Mouse (Mus musculus) embryonic facial prominence, embryonic 12.5 days (tissue): Measurements from ENCODE around the gene Cadm3. TPM values are rescaled to one million over a fixed set of nuclear protein-coding genes. Genes with fewer than 3 reads are reported as not detected.
"Not testable (repeated sequence)": the region's sequence is repeated elsewhere in the genome, so short reads cannot be mapped to it uniquely, and the experiment has no call there.

Experiments
- ATAC-seq: fragments of 200-750 bp; cut with Nextera tagmentation; 2 replicates; pipeline ENCODE4 v1.8.0; 2017; ENCODE audit not compliant: insufficient number of reproducible peaks, insufficient read depth, low FRiP score, low TSS enrichment
- H3K27ac ChIP-seq: fragments of 300-500 bp; sonication (generic); 2 replicates; pipeline ENCODE4 v1.5.1; 2016; ENCODE audit warnings: mild to moderate bottlenecking
- H3K27me3 ChIP-seq: fragments of 300-500 bp; sonication (generic); 2 replicates; pipeline ENCODE4 v1.6.1; 2016; ENCODE audit warnings: mild to moderate bottlenecking, moderate library complexity
- H3K36me3 ChIP-seq: fragments of 300-500 bp; sonication (generic); 2 replicates; pipeline ENCODE4 v1.6.1; 2016; ENCODE audit warnings: mild to moderate bottlenecking
- H3K4me1 ChIP-seq: fragments of 300-500 bp; sonication (generic); 2 replicates; pipeline ENCODE4 v1.6.1; 2016
- H3K4me2 ChIP-seq: fragments of 300-500 bp; sonication (generic); replicated peaks from 2 replicates; pipeline ENCODE4 v1.6.1; 2016; ENCODE audit warnings: mild to moderate bottlenecking, moderate library complexity
- H3K4me3 ChIP-seq: fragments of 300-500 bp; sonication (generic); 2 replicates; pipeline ENCODE4 v1.5.1; 2016; ENCODE audit warnings: mild to moderate bottlenecking
- H3K9ac ChIP-seq: fragments of 300-500 bp; sonication (generic); 2 replicates; pipeline ENCODE4 v1.6.1; 2016; ENCODE audit warnings: mild to moderate bottlenecking, moderate library complexity
- H3K9me3 ChIP-seq: fragments of 300-500 bp; sonication (generic); 2 replicates; pipeline ENCODE4 v1.6.1; 2016; ENCODE audit warnings: mild to moderate bottlenecking, moderate library complexity
- WGBS: fragments of 180-500 bp; shearing (Covaris S2); methylation state at CpG from one replicate; pipeline ENCODE4 v1.1.7; 2016; 5-methylcytosine and 5-hydroxymethylcytosine counted together
- polyA plus RNA-seq: library from polyadenylated mRNA; unstranded; fragments of >200 nt; fragmentation: Nextera tagmentation; extraction: Ambion mirVana; gene quantifications from 2 replicates; pipeline ENCODE4 v1.2.1, GENCODE M21; 2016

Gene Cadm3
- polyA plus RNA-seq, 1 experiment from 2014 or later: 3.3 TPM

GRCm38 (mm10) chr1:173317925-173318477 lies 49.5 kb downstream of the Cadm3 start:
- Histone ChIP-seq H3K36me3 (no peaks in the 10 kb centered on the region), H3K9me3 (no peaks in the 10 kb centered on the region), H3K9ac (no peak overlapping the region), H3K27me3 (no peaks in the 10 kb centered on the region), H3K27ac (no peak overlapping the region), H3K4me1 (no peaks in the 10 kb centered on the region), H3K4me2 (no peak overlapping the region), H3K4me3 (no peak overlapping the region)
- no peak for ATAC-seq
- 88% methylated on average over 2 of the region's 2 CpGs for WGBS

GRCm38 (mm10) chr1:173315725-173316124 lies 51.8 kb downstream of the Cadm3 start:
- WGBS: 88% methylated on average over 3 of the region's 3 CpGs
- no peaks in the 10 kb centered on the region for H3K9me3 ChIP-seq
- H3K9ac ChIP-seq: no peak overlapping the region
- no peaks in the 10 kb centered on the region for H3K4me1 ChIP-seq
- no peak overlapping the region for H3K4me2 ChIP-seq
- ATAC-seq: no peak
- no peaks in the 10 kb centered on the region for H3K27me3 ChIP-seq
- H3K27ac ChIP-seq: no peak overlapping the region
- H3K4me3 ChIP-seq: no peak overlapping the region
- no peaks in the 10 kb centered on the region for H3K36me3 ChIP-seq

GRCm38 (mm10) chr1:173313535-173314050 lies 53.9 kb downstream of the Cadm3 start:
- WGBS: 78% methylated on average over 7 of the region's 7 CpGs

GRCm38 (mm10) chr1:173302795-173303194 lies 64.7 kb downstream of the Cadm3 start:
- H3K9me3 ChIP-seq, H3K4me2 ChIP-seq, H3K27ac ChIP-seq, H3K27me3 ChIP-seq, H3K4me3 ChIP-seq, H3K36me3 ChIP-seq, H3K4me1 ChIP-seq, H3K9ac ChIP-seq, ATAC-seq: not testable (repeated sequence)
- 60% methylated on average over 3 of the region's 3 CpGs for WGBS

More at GRCm38 (mm10) chr1:173313535-173314050, 53.9 kb downstream of the Cadm3 start:
- not testable (repeated sequence) for H3K4me1 ChIP-seq, H3K27me3 ChIP-seq, H3K4me2 ChIP-seq, H3K27ac ChIP-seq, H3K36me3 ChIP-seq, H3K4me3 ChIP-seq, H3K9ac ChIP-seq, H3K9me3 ChIP-seq, ATAC-seq

Other genes with a start within 250 kb of the Cadm3 start
- gene Olfr1408, start 230.3 kb downstream of the Cadm3 start, polyA plus RNA-seq: not detected in 2 replicates
- gene Olfr1406, start 177.1 kb downstream of the Cadm3 start, polyA plus RNA-seq: 0.05 TPM in 1 of 2 replicates, not detected in the other
- not detected in 2 replicates for gene Olfr218, start 169.9 kb downstream of the Cadm3 start, polyA plus RNA-seq
- not detected in 2 replicates for gene Olfr1404, start 155.3 kb downstream of the Cadm3 start, polyA plus RNA-seq
- gene Fcer1a, start 140.5 kb downstream of the Cadm3 start, polyA plus RNA-seq: not detected in 2 replicates
- gene Olfr418, start 101.7 kb downstream of the Cadm3 start, polyA plus RNA-seq: not detected in 2 replicates
- gene Mptx2, start 89.9 kb downstream of the Cadm3 start, polyA plus RNA-seq: not detected in 2 replicates
- 1.8 and 3.1 TPM in 2 replicates for gene Ackr1, start 33.9 kb downstream of the Cadm3 start, polyA plus RNA-seq
- gene Aim2, start 16.8 kb downstream of the Cadm3 start, polyA plus RNA-seq: 2.4 and 4.0 TPM in 2 replicates
- not detected in 2 replicates for gene Ifi206, start 123.3 kb upstream of the Cadm3 start, polyA plus RNA-seq
- gene Ifi214, start 168.3 kb upstream of the Cadm3 start, polyA plus RNA-seq: not detected in 2 replicates
- gene Ifi213, start 231.6 kb upstream of the Cadm3 start, polyA plus RNA-seq: not detected in 2 replicates